Mouse (Mus musculus): ENCODE data around the gene Kcna7. TPM values are rescaled to one million over a fixed set of nuclear protein-coding genes. Genes with fewer than 3 reads are reported as not detected.

Gene Kcna7
- total RNA-seq, 2 experiments from 2014 or later: not detected

- ATAC-seq (replicated peaks; ENCODE audit: low FRiP score, low TSS enrichment, poor library complexity, severe bottlenecking): no peak
These were observed 10.2 kb downstream of the Kcna7 start for GRCm38 (mm10) chr7:45415636-45416035.

DNA sequence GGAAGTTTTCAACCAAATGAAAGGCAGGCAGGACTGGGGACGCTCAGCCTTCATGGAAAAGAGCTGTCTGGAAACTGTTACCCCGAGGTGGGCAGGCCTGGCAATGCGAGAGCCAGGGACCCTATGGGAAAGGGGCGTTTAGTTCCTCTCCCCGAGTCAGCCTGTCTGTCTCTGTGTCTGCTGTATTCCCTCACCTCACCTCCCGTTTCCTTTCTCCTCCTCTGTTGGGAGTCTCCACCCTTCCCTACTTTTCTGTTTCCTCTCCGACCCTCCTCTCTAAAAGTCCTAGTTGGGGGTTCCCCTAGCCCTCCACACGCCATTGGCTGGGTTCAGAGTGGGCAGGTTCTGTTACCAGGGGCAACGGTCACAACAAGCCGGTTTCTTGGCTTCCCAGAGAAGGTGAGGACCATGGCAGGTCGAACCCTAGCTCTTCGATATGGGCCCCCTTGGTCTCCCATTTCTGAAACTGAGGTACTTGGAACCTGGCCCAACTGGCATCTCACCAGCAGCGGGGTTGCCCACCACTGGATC, 12.6 kb downstream of the Kcna7 start:
- ATAC-seq (replicated peaks; ENCODE audit: low FRiP score, low TSS enrichment, poor library complexity, severe bottlenecking): no peak

- ATAC-seq (replicated peaks; ENCODE audit: low FRiP score, low TSS enrichment, poor library complexity, severe bottlenecking): no peak
These were observed 14.6 kb downstream of the Kcna7 start for GRCm38 (mm10) chr7:45419859-45420614.

DNA sequence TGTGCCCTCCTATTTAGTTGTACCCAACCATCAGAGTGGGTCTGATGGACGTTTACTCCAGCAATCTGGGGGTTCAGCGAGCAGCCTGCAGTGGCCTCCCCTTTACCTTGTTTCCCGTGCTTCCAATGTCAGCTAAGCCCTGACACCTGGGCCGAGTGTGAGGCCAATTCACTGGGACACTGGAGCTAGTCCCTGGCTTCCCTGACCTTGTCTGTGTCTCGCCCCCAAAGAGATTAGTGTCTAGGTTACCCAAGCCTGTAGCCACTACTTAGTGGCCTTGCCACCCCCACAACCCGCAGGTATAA, 15.1 kb downstream of the Kcna7 start, which contains the start of gene Lhb:
TSS of gene Lhb (plus strand) at position 206 of the 305 bp plus-strand sequence.
- ATAC-seq (replicated peaks; ENCODE audit: low FRiP score, low TSS enrichment, poor library complexity, severe bottlenecking): no peak

- ATAC-seq (replicated peaks; ENCODE audit: low FRiP score, low TSS enrichment, poor library complexity, severe bottlenecking): no peak
These were observed 15.7 kb downstream of the Kcna7 start for GRCm38 (mm10) chr7:45421194-45421593.

- ATAC-seq (replicated peaks; ENCODE audit: low FRiP score, low TSS enrichment, poor library complexity, severe bottlenecking): no peak
These were observed 21.1 kb downstream of the Kcna7 start for GRCm38 (mm10) chr7:45426556-45426955.

GRCm38 (mm10) chr7:45433835-45434202, 28.4 kb downstream of the Kcna7 start:
- no peak for ATAC-seq (replicated peaks; ENCODE audit: low FRiP score, low TSS enrichment, poor library complexity, severe bottlenecking)

- peak; percentile 88 for ATAC-seq (replicated peaks; ENCODE audit: low FRiP score, low TSS enrichment, poor library complexity, severe bottlenecking)
These were observed 29.0 kb downstream of the Kcna7 start, which contains the start of gene Gys1 for GRCm38 (mm10) chr7:45434203-45435015. TSS of gene Gys1 (plus strand) at chr7:45434844.

DNA sequence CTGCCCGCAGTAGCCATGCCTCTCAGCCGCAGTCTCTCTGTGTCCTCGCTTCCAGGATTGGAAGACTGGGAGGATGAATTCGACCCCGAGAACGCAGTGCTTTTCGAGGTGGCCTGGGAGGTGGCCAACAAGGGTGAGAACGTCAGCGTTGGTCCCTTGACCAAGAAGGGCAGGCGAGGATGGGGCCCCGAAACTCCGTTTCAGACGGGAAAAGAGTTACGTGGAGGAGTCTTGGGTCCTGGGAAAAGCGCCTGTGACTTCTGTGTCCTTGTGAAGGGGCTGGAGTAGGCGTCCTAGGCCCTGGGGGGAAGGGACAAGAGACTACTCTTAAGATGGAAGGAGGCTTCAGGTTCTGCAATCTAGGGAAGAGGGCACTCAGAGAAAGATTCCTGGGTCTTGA, 29.6 kb downstream of the Kcna7 start:
- ATAC-seq (replicated peaks; ENCODE audit: low FRiP score, low TSS enrichment, poor library complexity, severe bottlenecking): no peak

DNA sequence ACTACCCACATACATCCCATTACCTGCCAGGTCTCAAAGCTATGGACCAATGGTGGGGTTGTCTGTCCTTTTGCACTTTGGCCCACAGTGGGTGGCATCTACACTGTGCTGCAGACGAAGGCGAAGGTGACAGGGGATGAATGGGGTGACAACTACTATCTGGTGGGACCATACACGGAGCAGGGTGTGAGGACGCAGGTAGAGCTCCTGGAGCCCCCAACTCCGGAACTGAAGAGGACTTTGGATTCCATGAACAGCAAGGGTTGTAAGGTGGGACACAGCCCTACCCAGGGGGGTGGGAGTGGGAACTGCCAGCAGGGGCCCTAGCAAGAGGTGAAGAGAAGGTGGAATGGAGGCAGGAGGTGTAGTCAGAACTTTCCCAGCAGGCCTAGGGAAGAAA, 31.0 kb downstream of the Kcna7 start:
- ATAC-seq (replicated peaks; ENCODE audit: low FRiP score, low TSS enrichment, poor library complexity, severe bottlenecking): no peak

DNA sequence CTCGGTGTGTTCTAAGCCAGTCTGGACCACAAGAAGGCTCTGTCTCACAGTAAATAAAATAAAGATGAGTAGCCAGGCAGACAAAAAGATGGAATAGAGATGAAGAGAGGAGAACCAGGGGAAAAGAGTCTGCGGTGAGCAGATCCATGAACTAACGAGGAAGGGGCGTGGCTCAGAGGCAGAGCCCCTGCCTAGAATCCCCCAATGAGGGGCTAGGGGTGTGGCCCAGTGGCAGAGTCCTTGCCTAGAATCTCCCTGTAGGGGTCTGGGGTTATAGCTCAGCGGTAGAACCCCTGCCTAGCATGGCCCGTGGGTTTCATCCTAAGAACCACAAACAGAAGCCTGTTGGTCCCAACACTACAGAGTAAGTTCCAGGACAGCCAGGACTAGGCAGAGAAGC, 31.6 kb downstream of the Kcna7 start:
- ATAC-seq (replicated peaks; ENCODE audit: low FRiP score, low TSS enrichment, poor library complexity, severe bottlenecking): no peak

GRCm38 (mm10) chr7:45437521-45438276, 32.2 kb downstream of the Kcna7 start, which contains the start of gene Ruvbl2:
TSS of gene Ruvbl2 (minus strand) at chr7:45438096.
- ATAC-seq (replicated peaks; ENCODE audit: low FRiP score, low TSS enrichment, poor library complexity, severe bottlenecking): no peak

GRCm38 (mm10) chr7:45443526-45444420, 38.3 kb downstream of the Kcna7 start:
- 0 out of 2 replicates have a peak, but pooled peaks have one; percentile 13 for ATAC-seq (replicated peaks; ENCODE audit: low FRiP score, low TSS enrichment, poor library complexity, severe bottlenecking)

DNA sequence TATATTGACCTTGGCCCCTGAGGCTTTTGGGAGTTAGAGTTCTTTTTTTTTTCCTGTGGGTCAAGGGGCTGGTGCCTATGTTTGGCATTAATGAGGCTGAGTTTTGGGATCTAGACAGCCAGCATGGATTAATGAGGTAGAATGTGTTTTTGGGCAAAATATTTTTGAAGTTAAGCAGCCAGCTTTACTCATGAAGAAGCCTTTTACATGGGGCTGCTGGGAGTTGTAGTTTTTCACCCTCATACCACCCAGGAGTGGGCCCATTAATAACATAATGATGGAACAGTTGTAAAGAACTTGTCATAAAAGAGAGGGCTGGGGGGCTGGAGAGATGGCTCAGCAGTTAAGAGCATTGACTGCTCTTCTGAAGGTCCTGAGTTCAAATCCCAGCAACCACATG, 41.1 kb downstream of the Kcna7 start:
- no peak for ATAC-seq (replicated peaks; ENCODE audit: low FRiP score, low TSS enrichment, poor library complexity, severe bottlenecking)

GRCm38 (mm10) chr7:45447325-45447990, 42.0 kb downstream of the Kcna7 start:
- peak; percentile 57 for ATAC-seq (replicated peaks; ENCODE audit: low FRiP score, low TSS enrichment, poor library complexity, severe bottlenecking)

DNA sequence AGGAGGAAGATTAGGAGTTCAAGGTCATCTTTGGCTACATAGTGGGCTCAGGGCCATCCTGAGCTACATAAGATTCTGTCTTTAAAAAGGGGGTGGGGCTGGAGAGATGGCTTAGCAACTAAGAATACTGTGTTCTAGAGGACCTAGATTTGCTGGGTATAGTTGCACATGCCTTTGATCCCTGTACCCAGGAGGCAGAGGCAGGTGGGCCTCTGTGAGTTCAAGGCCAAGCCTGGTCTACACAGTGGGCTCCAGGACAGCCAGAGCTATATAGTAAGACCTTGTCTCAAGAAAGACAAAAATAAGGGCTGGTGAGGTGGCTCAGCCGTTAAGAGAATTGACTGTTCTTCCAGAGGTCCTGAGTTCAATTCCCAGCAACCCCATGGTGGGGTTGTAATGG, 44.5 kb downstream of the Kcna7 start:
- no peak for ATAC-seq (replicated peaks; ENCODE audit: low FRiP score, low TSS enrichment, poor library complexity, severe bottlenecking)

GRCm38 (mm10) chr7:45451344-45451982, 46.0 kb downstream of the Kcna7 start:
- ATAC-seq (replicated peaks; ENCODE audit: low FRiP score, low TSS enrichment, poor library complexity, severe bottlenecking): peak; percentile 77

DNA sequence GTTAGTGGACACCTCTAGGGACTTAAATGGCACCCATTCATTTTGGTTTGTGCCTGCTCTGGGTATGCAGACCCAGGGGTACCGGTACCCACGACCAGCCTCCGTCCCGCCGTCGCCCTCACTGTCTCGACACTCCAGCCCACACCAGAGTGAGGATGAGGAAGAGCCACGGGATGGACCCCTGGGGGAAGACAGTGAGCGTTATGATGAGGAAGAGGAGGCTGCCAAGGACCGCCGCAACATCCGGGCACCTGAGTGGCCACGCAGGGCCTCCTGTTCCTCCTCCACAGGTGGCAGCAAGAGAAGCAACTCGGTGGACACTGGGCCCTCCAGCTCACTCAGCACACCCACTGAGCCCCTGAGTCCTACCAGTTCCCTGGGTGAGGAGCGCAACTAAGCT, 49.5 kb downstream of the Kcna7 start:
- no peak for ATAC-seq (replicated peaks; ENCODE audit: low FRiP score, low TSS enrichment, poor library complexity, severe bottlenecking)
